Mouse (Mus musculus) forebrain, postnatal 0 days (tissue): Measurements from ENCODE around the gene Hrh2. TPM values are rescaled to one million over a fixed set of nuclear protein-coding genes. Genes with fewer than 3 reads are reported as not detected.

ENCODE experiments used
- ATAC-seq: fragments of 200-750 bp; cut with Nextera tagmentation; 2 replicates; pipeline ENCODE4 v1.8.0; 2017; ENCODE audit warnings: mild to moderate bottlenecking, moderate library complexity
- DNase-seq: peaks from one replicate; pipeline ENCODE4 v3.0.0-alpha.2; 2015
- H3K27ac ChIP-seq: fragments of 300-500 bp; sonication (generic); 2 replicates; pipeline ENCODE4 v1.5.1; 2014; ENCODE audit warnings: low read depth, mild to moderate bottlenecking, antibody characterized with exemption, low read length, moderate library complexity, mixed read lengths
- H3K27me3 ChIP-seq: fragments of 300-500 bp; sonication (generic); 2 replicates; pipeline ENCODE4 v1.6.1; 2014; ENCODE audit warnings: mild to moderate bottlenecking, low read length, mixed read lengths; ENCODE audit not compliant: insufficient read depth
- H3K36me3 ChIP-seq: fragments of 300-500 bp; sonication (generic); 2 replicates; pipeline ENCODE4 v1.6.1; 2014; ENCODE audit warnings: mild to moderate bottlenecking, moderate library complexity; ENCODE audit not compliant: insufficient read depth
- H3K4me1 ChIP-seq: fragments of 300-500 bp; sonication (generic); 2 replicates; pipeline ENCODE4 v1.6.1; 2014; ENCODE audit warnings: antibody characterized with exemption; ENCODE audit not compliant: insufficient read depth
- H3K4me2 ChIP-seq: fragments of 300-500 bp; sonication (generic); 2 replicates; pipeline ENCODE4 v1.6.1; 2014; ENCODE audit warnings: low read depth, mild to moderate bottlenecking, moderate library complexity
- H3K4me3 ChIP-seq: fragments of 300-500 bp; sonication (generic); 2 replicates; pipeline ENCODE4 v1.5.1; 2014; ENCODE audit warnings: low read depth, low read length, mixed read lengths
- H3K9ac ChIP-seq: fragments of 300-500 bp; sonication (generic); 2 replicates; pipeline ENCODE4 v1.6.1; 2014; ENCODE audit warnings: mild to moderate bottlenecking
- H3K9me3 ChIP-seq: fragments of 300-500 bp; sonication (generic); 2 replicates; pipeline ENCODE4 v1.6.1; 2016; ENCODE audit warnings: low read length
- CTCF ChIP-seq: sonication (generic); IDR thresholded peaks from 2 replicates; pipeline ENCODE4 v1.5.1; 2016; ENCODE audit warnings: antibody characterized with exemption, control low read depth, low read depth
- WGBS: fragments of 180-500 bp; shearing (Covaris S2); extraction: QIAGEN DNeasy Blood & Tissue Kit; methylation state at CpG from one replicate; pipeline ENCODE4 v1.1.7; 2014; 5-methylcytosine and 5-hydroxymethylcytosine counted together
- polyA plus RNA-seq: library from polyadenylated mRNA; unstranded; fragments of >200 nt; fragmentation: Nextera tagmentation; extraction: Ambion mirVana; gene quantifications from 2 replicates; pipeline ENCODE4 v1.2.1, GENCODE M21; 2015
- total RNA-seq: library from RNA; depleted of rRNA; stranded (reverse); fragments of >200 nt; gene quantifications from 2 replicates; pipeline ENCODE4 v1.2.3, GENCODE M21; 2014

Hrh2 gene
- total and polyA plus RNA-seq, 2 experiments from 2014 or later: 1.3 to 2.5 TPM

- Histone ChIP-seq H3K27me3 (no peaks in the 10 kb centered on the region), H3K4me1 (0 out of 2 replicates have a peak, but pooled peaks cover 7% of the 10 kb centered on the region), H3K9ac (no peak overlapping the region), H3K27ac (peak overlapping the region; percentile 30; the same call in 1 of the 2 replicates), H3K4me2 (no peak overlapping the region), H3K4me3 (no peak overlapping the region), H3K9me3 (no peaks in the 10 kb centered on the region), H3K36me3 (no peaks in the 10 kb centered on the region)
- 22% methylated on average over 10 of the region's 10 CpGs for WGBS
- peak; percentile 91 for ATAC-seq
- peak; percentile 50 for DNase-seq
- TF ChIP-seq CTCF: 0 out of 2 replicates have a peak, but pooled peaks have one; percentile 10
These were observed 19.9 kb downstream of the Hrh2 start for GRCm38 (mm10) chr13:54211528-54212488.

GRCm38 (mm10) chr13:54212516-54212915 is 20.6 kb downstream of the Hrh2 start:
- Histone ChIP-seq H3K27me3 (no peaks in the 10 kb centered on the region), H3K4me3 (no peak overlapping the region), H3K4me2 (no peak overlapping the region), H3K4me1 (0 out of 2 replicates have a peak, but pooled peaks cover 7% of the 10 kb centered on the region), H3K9me3 (no peaks in the 10 kb centered on the region), H3K36me3 (no peaks in the 10 kb centered on the region), H3K9ac (no peak overlapping the region), H3K27ac (no peak overlapping the region)
- WGBS: 55% methylated on average over 5 of the region's 5 CpGs
- DNase-seq (no peak), ATAC-seq (no peak)
- TF ChIP-seq CTCF: no peak

GRCm38 (mm10) chr13:54215266-54215665 is 23.3 kb downstream of the Hrh2 start:
- DNase-seq: no peak
- no peak overlapping the region for H3K4me3 ChIP-seq
- no peak for TF ChIP-seq CTCF
- ATAC-seq: no peak
- no peaks in the 10 kb centered on the region for H3K36me3 ChIP-seq
- 0 out of 2 replicates have a peak, but pooled peaks cover 7% of the 10 kb centered on the region for H3K4me1 ChIP-seq
- WGBS: 50% methylated on average over 5 of the region's 5 CpGs
- H3K27me3 ChIP-seq: no peaks in the 10 kb centered on the region
- H3K4me2 ChIP-seq: no peak overlapping the region
- H3K27ac ChIP-seq: no peak overlapping the region
- H3K9me3 ChIP-seq: no peaks in the 10 kb centered on the region
- no peak overlapping the region for H3K9ac ChIP-seq

DNA sequence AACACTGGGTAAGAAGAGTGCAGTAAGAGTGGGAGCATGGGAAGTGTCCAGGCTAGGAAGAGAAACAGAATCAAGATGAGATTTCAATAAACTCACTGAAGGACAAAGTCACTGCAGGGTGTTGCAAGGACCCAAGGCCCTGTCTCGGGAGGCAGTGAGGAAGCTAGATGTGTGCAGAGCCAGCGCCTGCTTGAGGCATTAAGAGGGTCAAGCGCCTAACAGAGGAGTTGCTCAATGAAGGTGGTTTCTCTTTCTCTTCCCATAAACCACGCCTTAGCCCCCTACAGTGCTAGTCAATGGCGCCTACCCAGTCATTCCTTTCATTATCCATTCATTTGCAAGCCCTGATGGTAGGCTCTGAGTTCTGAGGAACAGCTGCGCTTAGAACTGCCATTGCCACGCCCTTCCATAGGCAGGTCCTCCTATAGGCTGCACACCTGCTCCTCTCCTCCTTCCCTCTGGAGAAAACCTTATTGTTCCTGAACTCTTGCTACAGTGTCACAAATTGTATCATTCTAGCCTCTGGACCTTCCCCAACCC is 23.9 kb downstream of the Hrh2 start:
- ATAC-seq: no peak
- TF ChIP-seq CTCF: no peak
- H3K36me3 ChIP-seq: no peaks in the 10 kb centered on the region
- 0 out of 2 replicates have a peak, but pooled peaks cover 7% of the 10 kb centered on the region for H3K4me1 ChIP-seq
- DNase-seq: no peak
- 24% methylated on average over 7 of the region's 7 CpGs for WGBS
- H3K27ac ChIP-seq: no peak overlapping the region
- H3K4me3 ChIP-seq: no peak overlapping the region
- no peak overlapping the region for H3K4me2 ChIP-seq
- no peaks in the 10 kb centered on the region for H3K27me3 ChIP-seq
- no peaks in the 10 kb centered on the region for H3K9me3 ChIP-seq
- H3K9ac ChIP-seq: no peak overlapping the region

DNA sequence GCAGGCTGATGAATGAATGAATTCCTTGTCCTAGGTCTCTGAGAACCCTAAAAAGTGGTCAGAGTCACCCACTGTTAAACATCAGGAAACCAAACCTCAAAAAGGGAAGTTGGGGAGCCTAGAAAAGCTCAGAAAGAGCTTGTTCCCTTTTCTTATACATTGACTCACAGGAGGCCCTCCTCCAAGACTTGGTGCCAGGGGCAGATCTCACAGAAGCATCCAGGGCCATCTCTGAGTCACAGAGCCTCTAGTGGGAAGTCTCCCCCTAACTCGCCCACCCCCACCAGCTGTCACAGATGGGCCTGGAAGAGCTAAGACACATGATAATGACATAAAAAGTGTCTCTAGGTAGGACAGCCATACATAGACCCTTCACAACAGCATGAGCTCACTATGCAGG is 26.4 kb downstream of the Hrh2 start:
- ATAC-seq (no peak), DNase-seq (no peak)
- H3K9me3 ChIP-seq: no peaks in the 10 kb centered on the region
- H3K4me2 ChIP-seq: no peak overlapping the region
- WGBS: 82% methylated on average over 1 of the region's 1 CpGs
- no peak overlapping the region for H3K27ac ChIP-seq
- no peaks in the 10 kb centered on the region for H3K27me3 ChIP-seq
- H3K9ac ChIP-seq: no peak overlapping the region
- TF ChIP-seq CTCF: no peak
- H3K4me1 ChIP-seq: no peaks in the 10 kb centered on the region
- no peak overlapping the region for H3K4me3 ChIP-seq
- H3K36me3 ChIP-seq: no peaks in the 10 kb centered on the region

DNA sequence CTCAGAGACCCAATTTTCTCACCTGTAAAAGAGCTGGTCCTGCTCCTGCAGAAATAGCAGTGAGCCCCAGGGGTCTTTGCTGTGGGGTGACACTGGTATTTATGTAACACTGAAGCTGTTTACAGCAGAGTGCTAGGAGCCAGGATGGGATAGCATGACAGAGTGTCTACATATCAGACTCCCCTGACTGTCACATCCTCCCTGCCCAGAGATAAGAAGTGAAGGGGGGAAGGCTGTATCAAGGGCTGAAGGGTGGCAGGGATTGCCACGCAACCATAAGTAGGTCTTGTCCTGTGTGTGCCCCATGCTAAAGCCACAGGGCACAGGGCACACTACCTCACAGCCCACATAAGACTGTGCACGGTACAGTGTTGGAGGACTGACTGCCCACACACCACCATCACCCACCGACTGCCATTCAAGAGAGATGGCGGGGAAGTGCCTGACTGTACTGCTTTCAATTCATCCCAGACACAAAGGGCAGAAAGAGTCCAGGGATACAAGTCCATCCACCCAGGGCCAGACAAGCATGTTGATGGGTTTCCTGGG is 29.8 kb downstream of the Hrh2 start:
- 69% methylated on average over 4 of the region's 4 CpGs for WGBS
- no peaks in the 10 kb centered on the region for H3K36me3 ChIP-seq
- no peak for ATAC-seq

More for the DNA sequence above, 29.8 kb downstream of the Hrh2 start:
- no peak overlapping the region for H3K4me2 ChIP-seq
- H3K4me1 ChIP-seq: no peaks in the 10 kb centered on the region
- H3K4me3 ChIP-seq: no peak overlapping the region
- no peaks in the 10 kb centered on the region for H3K27me3 ChIP-seq
- no peak for TF ChIP-seq CTCF
- H3K27ac ChIP-seq: no peak overlapping the region
- no peaks in the 10 kb centered on the region for H3K9me3 ChIP-seq
- DNase-seq: no peak
- H3K9ac ChIP-seq: no peak overlapping the region
